Mouse (Mus musculus): ENCODE results near the gene Sema4f. TPM values are rescaled to one million over a fixed set of nuclear protein-coding genes. Genes with fewer than 3 reads are reported as not detected.

The Sema4f gene
- total and polyA plus RNA-seq, 3 experiments: 0.04 TPM; not detected in 2

DNA sequence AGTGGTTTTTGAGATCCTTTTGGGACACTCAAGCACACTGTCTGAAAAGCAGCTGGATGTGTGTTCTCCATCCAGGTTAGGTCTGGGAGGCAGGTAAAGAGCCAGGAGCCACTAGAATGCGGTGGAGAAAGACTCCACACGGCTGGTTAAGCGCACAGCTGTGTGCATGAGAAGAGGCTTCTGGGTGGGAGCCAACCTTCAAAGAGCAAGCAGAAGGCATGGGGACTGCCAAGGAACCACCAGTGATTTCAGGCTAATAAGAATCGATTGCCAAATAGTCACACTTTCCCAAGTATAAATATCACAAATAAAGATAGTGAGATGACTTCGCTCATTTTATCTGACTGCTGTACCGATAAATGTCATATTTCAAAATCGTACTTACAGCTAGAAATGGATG, 13.0 kb downstream of the Sema4f start:
- dilution Hi-C loops (cut with MboI; ENCODE audit: extremely low pct_ligation_motif_present, extremely low pct_unique_long_range_greater_than_20kb, low sequenced_read_pairs) (no loop called here), in situ Hi-C loops (cut with MboI; ENCODE audit: low pct_ligation_motif_present, low pct_unique_long_range_greater_than_20kb, low sequenced_read_pairs) (no loop called here)
- Histone ChIP-seq H3K9me3 (replicated peaks; ENCODE audit: low read length) (no peaks in the 10 kb centered on the region), H3K4me3 (replicated peaks in 1 of 3; ENCODE audit: low read depth in 2 of 3, low read length in 2 of 3, poor library complexity in 1 of 3) (no peak overlapping the region), H3K9ac (ENCODE audit: insufficient read depth, low read depth) (no peak overlapping the region), H3K4me1 (ENCODE audit: control insufficient read depth in 1 of 2, insufficient read depth in 2 of 2) (0 out of 4 replicates have a peak, but pooled peaks cover 0 to 2% of the 10 kb centered on the region in 2 experiments), H3K4me2 (ENCODE audit: insufficient read depth, low read depth, poor library complexity, severe bottlenecking) (no peak overlapping the region), H3K27me3 (replicated peaks) (no peaks in the 10 kb centered on the region), H3K79me2 (replicated peaks; ENCODE audit: control insufficient read depth, extremely low read depth, insufficient read depth, poor library complexity, severe bottlenecking) (no peaks in the 10 kb centered on the region), H3K36me3 (replicated peaks in 1 of 2; ENCODE audit: control insufficient read depth in 1 of 2, insufficient read depth in 1 of 2, low read length in 1 of 2) (no peaks in the 10 kb centered on the region), H3K27ac (ENCODE audit: insufficient read depth, low read depth) (no peak overlapping the region)
- no peak for TF ChIP-seq ZNF384 (IDR thresholded peaks at IDR 0.05; ENCODE audit: low read depth, low read length)
- TF ChIP-seq SMC3 (IDR thresholded peaks at IDR 0.05; ENCODE audit: low read depth, low read length): no peak
- TF ChIP-seq JUN (IDR thresholded peaks at IDR 0.05; ENCODE audit: insufficient read depth, low read depth, low read length): no peak
- TF ChIP-seq MYC (IDR thresholded peaks at IDR 0.05; ENCODE audit: low read depth, low read length): no peak
- no peak for TF ChIP-seq E2F4 (IDR thresholded peaks at IDR 0.05; ENCODE audit: insufficient replicate concordance, low read depth, low read length)
- no peak for TF ChIP-seq MEF2A (IDR thresholded peaks at IDR 0.05; ENCODE audit: borderline replicate concordance, low read depth, low read length)
- no peak for TF ChIP-seq USF2 (conservative IDR thresholded peaks at IDR 0.05; ENCODE audit: low read depth, low read length)
- TF ChIP-seq JUND (conservative IDR thresholded peaks at IDR 0.05; ENCODE audit: low read depth, low read length): no peak
- no peak for TF ChIP-seq TBP (conservative IDR thresholded peaks at IDR 0.05; ENCODE audit: low read depth, low read length)
- no peak for TF ChIP-seq TCF12 (IDR thresholded peaks at IDR 0.05; ENCODE audit: low read depth, low read length)
- no peak for TF ChIP-seq ELF1 (IDR thresholded peaks at IDR 0.05; ENCODE audit: low read depth, low read length)
- TF ChIP-seq USF1 (IDR thresholded peaks at IDR 0.05; ENCODE audit: low read depth, low read length): no peak
- TF ChIP-seq MAZ (IDR thresholded peaks at IDR 0.05; ENCODE audit: low read depth, low read length): no peak
- TF ChIP-seq BHLHE40 (IDR thresholded peaks at IDR 0.05; ENCODE audit: low read depth, low read length): no peak
- DNase-seq (ENCODE audit: extremely low read depth): no peak

GRCm38 (mm10) chr6:82926106-82926505, 13.5 kb downstream of the Sema4f start:
- Histone ChIP-seq H3K27me3 (replicated peaks) (no peaks in the 10 kb centered on the region), H3K27ac (ENCODE audit: insufficient read depth, low read depth) (no peak overlapping the region), H3K36me3 (replicated peaks in 1 of 2; ENCODE audit: control insufficient read depth in 1 of 2, insufficient read depth in 1 of 2, low read length in 1 of 2) (no peaks in the 10 kb centered on the region), H3K4me3 (replicated peaks in 1 of 3; ENCODE audit: low read depth in 2 of 3, low read length in 2 of 3, poor library complexity in 1 of 3) (no peak overlapping the region), H3K4me1 (ENCODE audit: control insufficient read depth in 1 of 2, insufficient read depth in 2 of 2) (peaks cover 0 to 6% of the 10 kb centered on the region in 2 experiments; a peak in 1 of 4 replicates), H3K9me3 (replicated peaks; ENCODE audit: low read length) (no peaks in the 10 kb centered on the region), H3K4me2 (ENCODE audit: insufficient read depth, low read depth, poor library complexity, severe bottlenecking) (no peak overlapping the region), H3K79me2 (replicated peaks; ENCODE audit: control insufficient read depth, extremely low read depth, insufficient read depth, poor library complexity, severe bottlenecking) (no peaks in the 10 kb centered on the region), H3K9ac (ENCODE audit: insufficient read depth, low read depth) (no peak overlapping the region)
- no peak for TF ChIP-seq ELF1 (IDR thresholded peaks at IDR 0.05; ENCODE audit: low read depth, low read length)
- TF ChIP-seq USF2 (conservative IDR thresholded peaks at IDR 0.05; ENCODE audit: low read depth, low read length): no peak
- no peak for TF ChIP-seq SMC3 (IDR thresholded peaks at IDR 0.05; ENCODE audit: low read depth, low read length)
- TF ChIP-seq MAX (IDR thresholded peaks at IDR 0.05; ENCODE audit: low read length): no peak
- no peak for TF ChIP-seq MEF2A (IDR thresholded peaks at IDR 0.05; ENCODE audit: borderline replicate concordance, low read depth, low read length)
- no peak for TF ChIP-seq IRF4 (IDR thresholded peaks at IDR 0.05; ENCODE audit: low read depth, low read length)
- TF ChIP-seq POLR2A (IDR thresholded peaks at IDR 0.05; ENCODE audit: low read depth, low read length): no peak
- TF ChIP-seq CTCF (conservative IDR thresholded peaks at IDR 0.05 in 1 of 2, IDR thresholded peaks at IDR 0.05 in 1 of 2; ENCODE audit: low read depth in 2 of 2, low read length in 2 of 2): no peak
- TF ChIP-seq NRF1 (IDR thresholded peaks at IDR 0.05; ENCODE audit: low read depth, low read length): no peak
- no peak for TF ChIP-seq TCF12 (IDR thresholded peaks at IDR 0.05; ENCODE audit: low read depth, low read length)
- no peak for TF ChIP-seq E2F4 (IDR thresholded peaks at IDR 0.05; ENCODE audit: insufficient replicate concordance, low read depth, low read length)
- TF ChIP-seq NELFE (IDR thresholded peaks at IDR 0.05; ENCODE audit: low read depth, low read length): no peak
- no peak for TF ChIP-seq MXI1 (IDR thresholded peaks at IDR 0.05; ENCODE audit: low read depth, low read length)
- no peak for TF ChIP-seq HCFC1 (IDR thresholded peaks at IDR 0.05; ENCODE audit: low read depth, low read length)
- TF ChIP-seq MAFK (IDR thresholded peaks at IDR 0.05; ENCODE audit: insufficient replicate concordance, low read length): no peak
- no peak for DNase-seq (ENCODE audit: extremely low read depth)
- in situ Hi-C loops (cut with MboI; ENCODE audit: low pct_ligation_motif_present, low pct_unique_long_range_greater_than_20kb, low sequenced_read_pairs): no loop called here
- dilution Hi-C loops (cut with MboI; ENCODE audit: extremely low pct_ligation_motif_present, extremely low pct_unique_long_range_greater_than_20kb, low sequenced_read_pairs): no loop called here
